Mouse (Mus musculus): ENCODE measurements around the gene Mesp1.

- TF ChIP-seq EP300 (IDR thresholded peaks at IDR 0.05; ENCODE audit: low read depth): no peak
- no peak for TF ChIP-seq CTCF (IDR thresholded peaks at IDR 0.05; ENCODE audit: low read depth)
Measured at GRCm38 (mm10) chr7:79742277-79742658, 51.3 kb downstream of the Mesp1 start.
